Mouse (Mus musculus) urinary bladder, postnatal 25 days (tissue): Measurements from ENCODE around the gene Il13ra1.
A peak's percentile ranks its signal among the peaks of the same experiment; 100 is the strongest.

Experiments
- DNase-seq: peaks from one replicate; pipeline ENCODE4 v3.0.0; 2022; ENCODE audit warnings: low spot score

The Il13ra1 gene

GRCm38 (mm10) chrX:36111622-36112421 lies at the start of gene Il13ra1:
Il13ra1 (plus strand) TSS chrX:36112110.
- DNase-seq: peak; percentile 44

- no peak for DNase-seq
These were observed 37.9 kb upstream of the Il13ra1 start for GRCm38 (mm10) chrX:36073997-36074396.

GRCm38 (mm10) chrX:36077164-36077563 lies 34.7 kb upstream of the Il13ra1 start:
- DNase-seq: no peak

- DNase-seq: no peak
These were observed 29.0 kb upstream of the Il13ra1 start for GRCm38 (mm10) chrX:36082917-36083316.

GRCm38 (mm10) chrX:36088464-36089256 lies 23.2 kb upstream of the Il13ra1 start:
- DNase-seq: no peak

GRCm38 (mm10) chrX:36100883-36101282 lies 11.0 kb upstream of the Il13ra1 start:
- no peak for DNase-seq

- no peak for DNase-seq
These were observed 10.6 kb upstream of the Il13ra1 start for GRCm38 (mm10) chrX:36101318-36101717.

GRCm38 (mm10) chrX:36108601-36109000 lies 3.3 kb upstream of the Il13ra1 start:
- DNase-seq: no peak

- no peak for DNase-seq
These were observed 476 bp downstream of the Il13ra1 start for GRCm38 (mm10) chrX:36112422-36112750.

GRCm38 (mm10) chrX:36115171-36115570 lies 3.3 kb downstream of the Il13ra1 start:
- DNase-seq: no peak

- DNase-seq: no peak
These were observed 17.3 kb downstream of the Il13ra1 start for GRCm38 (mm10) chrX:36129037-36129770.

GRCm38 (mm10) chrX:36129771-36130108 lies 17.8 kb downstream of the Il13ra1 start:
- DNase-seq: no peak

GRCm38 (mm10) chrX:36136346-36136745 lies 24.4 kb downstream of the Il13ra1 start:
- no peak for DNase-seq

GRCm38 (mm10) chrX:36141994-36142639 lies 30.2 kb downstream of the Il13ra1 start:
- no peak for DNase-seq

GRCm38 (mm10) chrX:36146746-36147145 lies 34.8 kb downstream of the Il13ra1 start:
- DNase-seq: no peak

GRCm38 (mm10) chrX:36150100-36150499 lies 38.2 kb downstream of the Il13ra1 start:
- DNase-seq: no peak

- no peak for DNase-seq
These were observed 44.8 kb downstream of the Il13ra1 start for GRCm38 (mm10) chrX:36156677-36157076.

GRCm38 (mm10) chrX:36161567-36161966 lies 49.7 kb downstream of the Il13ra1 start:
- DNase-seq: no peak

- peak; percentile 51 for DNase-seq
These were observed 71.7 kb downstream of the Il13ra1 start for GRCm38 (mm10) chrX:36183625-36184024.

GRCm38 (mm10) chrX:36186036-36186435 lies 74.1 kb downstream of the Il13ra1 start:
- DNase-seq: no peak

GRCm38 (mm10) chrX:36186443-36186842 lies 74.5 kb downstream of the Il13ra1 start:
- DNase-seq: no peak

GRCm38 (mm10) chrX:36193951-36194350 lies 82.0 kb downstream of the Il13ra1 start:
- no peak for DNase-seq
